Mouse (Mus musculus): ENCODE data around the gene Scgb2b15.
"Not testable (repeated sequence)": the region's sequence is repeated elsewhere in the genome, so short reads cannot be mapped to it uniquely, and the experiment has no call there.

Scgb2b15 gene

GRCm38 (mm10) chr7:32829562-32829961 is at the start of gene Scgb2b15:
Gene Scgb2b15 (minus strand): TSS chr7:32829662.
- not testable (repeated sequence) for DNase-seq (ENCODE audit: low spot score)

- DNase-seq (ENCODE audit: low spot score) = not testable (repeated sequence)
Observed at GRCm38 (mm10) chr7:32836254-32836653, 6.8 kb upstream of the Scgb2b15 start, which contains the start of gene Scgb1b15. Gene Scgb1b15 (plus strand): TSS chr7:32836554.
